15 mouse cellular contexts compared by ENCODE assay signal in the genomic region with DNA sequence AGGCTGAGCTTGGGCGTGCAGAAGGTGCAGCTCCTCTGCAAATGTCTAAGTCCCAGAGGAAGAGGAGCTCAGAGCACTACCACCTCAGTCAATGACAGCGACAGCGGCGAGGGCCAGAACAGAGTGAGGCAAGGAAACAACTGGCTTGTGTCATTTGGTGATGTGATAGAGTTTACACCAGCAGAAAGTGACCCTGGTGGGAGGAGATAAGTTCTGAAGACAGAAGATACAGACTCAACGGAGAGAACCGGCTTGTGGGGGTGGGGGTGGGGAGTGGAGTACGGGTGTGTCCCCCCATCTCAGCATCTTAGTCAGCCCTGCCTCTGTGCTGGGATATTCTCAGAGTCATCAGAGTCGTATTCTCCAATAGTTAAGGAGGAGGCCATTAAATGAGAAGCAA. TPM values are rescaled to one million over a fixed set of nuclear protein-coding genes. Genes with fewer than 3 reads are reported as not detected.
DNase-seq lines count a peak whose midpoint lies in the region; ATAC-seq and TF ChIP-seq lines count a peak whose summit lies in the region.
"Had no signal": no experiment of that assay in that cellular context is flagged by ENCODE, and none has a peak within 500 bp of the region (broad histone marks: within the 10 kb centered on the region; RNA-seq: fewer than 3 reads in every experiment).

No protein-coding gene starts in this region.

- peak; percentile 67 for ATAC-seq in common myeloid progenitor, adult 5-6 weeks (replicated peaks; ENCODE audit: low read depth, poor library complexity, severe bottlenecking)
- peak; percentile 93 for ATAC-seq in liver, embryonic 14.5 days (ENCODE audit: insufficient read depth)
- ATAC-seq in inflammation-experienced regulatory T-cells, adult 6 months, result no peak
- ATAC-seq: forebrain, embryonic 14.5 days; midbrain, embryonic 16.5 days had no signal

- WGBS in liver, embryonic 14.5 days (ENCODE audit: insufficient replicate concordance), result 10% methylated on average over 8 of the region's 8 CpGs

- no peaks in the 10 kb centered on the region for H3K27me3 ChIP-seq in liver, embryonic 14.5 days (ENCODE audit: control insufficient read depth, insufficient read depth, low read length)
- H3K27me3 ChIP-seq: heart, embryonic 15.5 days; hindbrain, embryonic 12.5 days had no signal

- H3K36me3 ChIP-seq in liver, embryonic 14.5 days (replicated peaks; ENCODE audit: control insufficient read depth, insufficient read depth, low read depth), result no peaks in the 10 kb centered on the region
- H3K36me3 ChIP-seq: heart, embryonic 15.5 days; hindbrain, embryonic 12.5 days; limb, embryonic 10.5 days had no signal

- peak overlapping the region; percentile 67 for H3K27ac ChIP-seq in liver, embryonic 14.5 days
- H3K27ac ChIP-seq: heart, embryonic 15.5 days; hindbrain, embryonic 12.5 days; macrophage had no signal

- no peak overlapping the region for H3K9ac ChIP-seq in liver, embryonic 14.5 days (replicated peaks)
- H3K9ac ChIP-seq: heart, embryonic 15.5 days; hindbrain, embryonic 12.5 days had no signal

- no peak overlapping the region for H3K4me3 ChIP-seq in liver, embryonic 14.5 days (ENCODE audit: insufficient read depth in 1 of 2, low read depth in 2 of 2, low read length in 2 of 2)
- H3K4me3 ChIP-seq: heart, embryonic 15.5 days; hindbrain, embryonic 12.5 days; limb, embryonic 10.5 days had no signal

- peak overlapping the region; percentile 41 for H3K4me2 ChIP-seq in liver, embryonic 14.5 days (ENCODE audit: low read depth)
- H3K4me2 ChIP-seq: heart, embryonic 15.5 days; hindbrain, embryonic 12.5 days had no signal

- peaks cover 19 to 22% of the 10 kb centered on the region in 2 experiments for H3K4me1 ChIP-seq in liver, embryonic 14.5 days (replicated peaks; ENCODE audit: control insufficient read depth in 2 of 2, insufficient read depth in 2 of 2, low read length in 1 of 2)

- peak; percentile 85 for TF ChIP-seq EP300 in liver, embryonic 14.5 days (IDR thresholded peaks at IDR 0.05; ENCODE audit: low read depth)

- no peaks in the 10 kb centered on the region for H3K9me3 ChIP-seq in liver, embryonic 14.5 days (ENCODE audit: control insufficient read depth, low read length)
- H3K9me3 ChIP-seq: heart, embryonic 15.5 days; hindbrain, embryonic 12.5 days; limb, embryonic 10.5 days had no signal

- peak; percentile 7 to 36 for DNase-seq in spleen, postnatal 36 days (ENCODE audit: low spot score in 2 of 2)
- no peak for DNase-seq in spleen, adult 12 weeks (ENCODE audit: low spot score)
- peak; percentile 52 to 64 (median 60) for DNase-seq in liver, embryonic 14.5 days (ENCODE audit: low read depth in 3 of 3, low spot score in 3 of 3)
- no peak for DNase-seq in left cerebral cortex, postnatal 10 days (ENCODE audit: extremely low spot score in 1 of 2, low spot score in 2 of 2)
- no peak for DNase-seq in thymus, postnatal 0 days (ENCODE audit: low spot score)
- DNase-seq: lung, adult 2 months; retina, postnatal 1 day had no signal

- intact Hi-C loops in left cerebral cortex, postnatal 10 days (cut with DNase I), result no loop called here

- no peak for TF ChIP-seq CTCF in liver, embryonic 14.5 days (IDR thresholded peaks at IDR 0.05; ENCODE audit: low read depth)

RNA-seq across cellular contexts. Expression of gene Urb2, which starts 56.1 kb away (rescaled TPM):
- total RNA-seq in common myeloid progenitor, adult 5-6 weeks (2017), result 25.4 and 28.0 TPM in 2 replicates
- 4.3 and 4.9 TPM in 2 replicates for polyA plus RNA-seq in liver, embryonic 14.5 days (2012; rRNA removed)
- 2.9 and 3.6 TPM in 2 replicates for polyA plus RNA-seq in liver, embryonic 14.5 days (2014; fragmentation: Nextera tagmentation; extraction: Ambion mirVana)
- total RNA-seq in left cerebral cortex, postnatal 10 days (2021), result 10 to 100 TPM; 11.3 to 11.5 TPM
- polyA plus RNA-seq in inflammation-experienced regulatory T-cells, adult 6 months (2017; shearing (Covaris generic)), result 1 to 10 TPM; 4.0 to 5.2 (median 4.3) TPM
- polyA plus RNA-seq in thymus, postnatal 0 days (2015; fragmentation: Nextera tagmentation; extraction: Ambion mirVana), result 4.0 and 4.2 TPM in 2 replicates

RNA-seq across cellular contexts. Expression of gene Taf5l, which starts 56.2 kb away (rescaled TPM):
- 45.6 and 46.5 TPM in 2 replicates for total RNA-seq in common myeloid progenitor, adult 5-6 weeks (2017)
- polyA plus RNA-seq in liver, embryonic 14.5 days (2012; rRNA removed), result 21.1 and 21.2 TPM in 2 replicates
- 28.7 and 32.6 TPM in 2 replicates for polyA plus RNA-seq in liver, embryonic 14.5 days (2014; fragmentation: Nextera tagmentation; extraction: Ambion mirVana)
- 10 to 100 TPM; 23.7 to 25.2 TPM for total RNA-seq in left cerebral cortex, postnatal 10 days (2021)
- polyA plus RNA-seq in inflammation-experienced regulatory T-cells, adult 6 months (2017; shearing (Covaris generic)), result 10 to 100 TPM in 2 of 3 experiments, 1 to 10 TPM in 1; 9.2 to 15.4 (median 12.3) TPM
- polyA plus RNA-seq in thymus, postnatal 0 days (2015; fragmentation: Nextera tagmentation; extraction: Ambion mirVana), result 60.5 and 60.6 TPM in 2 replicates

Comparison
In these comparisons a context has a peak if more than half of its experiments do, and no peak if none do; other contexts are left out.
1. DNase-seq: peak in spleen, postnatal 36 days (2 of 2) and liver, embryonic 14.5 days (3 of 3); none in spleen, adult 12 weeks (single experiment), left cerebral cortex, postnatal 10 days (0 of 2) and thymus, postnatal 0 days (single experiment).